Mouse (Mus musculus) stomach, embryonic 14.5 days (tissue): ENCODE measurements at regions not wholly inside any gene's neighbourhood (a gene's known extent, or its start where the extent isn't known, plus 50 kb on each side); places are given as distances from the start of the nearest gene placed in this dataset.

Experiments used
- ATAC-seq: fragments of 200-750 bp; cut with Nextera tagmentation; 2 replicates; pipeline ENCODE4 v1.8.0; 2017; ENCODE audit warnings: low read depth, moderate TSS enrichment; ENCODE audit not compliant: insufficient number of reproducible peaks, insufficient read depth, low FRiP score
- H3K27ac ChIP-seq: fragments of 300-500 bp; sonication (generic); 2 replicates; pipeline ENCODE4 v1.5.1; 2014; ENCODE audit warnings: mild to moderate bottlenecking, low read length, moderate library complexity, mixed read lengths
- H3K27me3 ChIP-seq: fragments of 300-500 bp; sonication (generic); 2 replicates; pipeline ENCODE4 v1.6.1; 2014; ENCODE audit warnings: low read length, control low read depth, mixed read lengths; ENCODE audit not compliant: control insufficient read depth, insufficient read depth
- H3K36me3 ChIP-seq: fragments of 300-500 bp; sonication (generic); 2 replicates; pipeline ENCODE4 v1.6.1; 2014; ENCODE audit warnings: mild to moderate bottlenecking, control low read depth, low read length, moderate library complexity, mixed read lengths; ENCODE audit not compliant: control insufficient read depth, insufficient read depth
- H3K4me1 ChIP-seq: fragments of 300-500 bp; sonication (generic); 2 replicates; pipeline ENCODE4 v1.6.1; 2014; ENCODE audit warnings: low read length, control low read depth, mixed read lengths; ENCODE audit not compliant: control insufficient read depth, insufficient read depth
- H3K4me2 ChIP-seq: fragments of 300-500 bp; sonication (generic); replicated peaks from 2 replicates; pipeline ENCODE4 v1.6.1; 2014; ENCODE audit warnings: low read depth, low read length, control low read depth
- H3K4me3 ChIP-seq: fragments of 300-500 bp; sonication (generic); 2 replicates; pipeline ENCODE4 v1.5.1; 2014; ENCODE audit warnings: low read depth, low read length, control low read depth
- H3K9ac ChIP-seq: fragments of 300-500 bp; sonication (generic); replicated peaks from 2 replicates; pipeline ENCODE4 v1.6.1; 2014; ENCODE audit warnings: low read depth, mild to moderate bottlenecking, control low read depth, low read length, moderate library complexity, mixed read lengths
- H3K9me3 ChIP-seq: fragments of 300-500 bp; sonication (generic); 2 replicates; pipeline ENCODE4 v1.6.1; 2016; ENCODE audit warnings: low read depth, low read length, control low read depth; ENCODE audit not compliant: control insufficient read depth
- WGBS: fragments of 180-500 bp; shearing (Covaris S2); extraction: QIAGEN DNeasy Blood & Tissue Kit; methylation state at CpG from one replicate; pipeline ENCODE4 v1.1.7; 2014; 5-methylcytosine and 5-hydroxymethylcytosine counted together

DNA sequence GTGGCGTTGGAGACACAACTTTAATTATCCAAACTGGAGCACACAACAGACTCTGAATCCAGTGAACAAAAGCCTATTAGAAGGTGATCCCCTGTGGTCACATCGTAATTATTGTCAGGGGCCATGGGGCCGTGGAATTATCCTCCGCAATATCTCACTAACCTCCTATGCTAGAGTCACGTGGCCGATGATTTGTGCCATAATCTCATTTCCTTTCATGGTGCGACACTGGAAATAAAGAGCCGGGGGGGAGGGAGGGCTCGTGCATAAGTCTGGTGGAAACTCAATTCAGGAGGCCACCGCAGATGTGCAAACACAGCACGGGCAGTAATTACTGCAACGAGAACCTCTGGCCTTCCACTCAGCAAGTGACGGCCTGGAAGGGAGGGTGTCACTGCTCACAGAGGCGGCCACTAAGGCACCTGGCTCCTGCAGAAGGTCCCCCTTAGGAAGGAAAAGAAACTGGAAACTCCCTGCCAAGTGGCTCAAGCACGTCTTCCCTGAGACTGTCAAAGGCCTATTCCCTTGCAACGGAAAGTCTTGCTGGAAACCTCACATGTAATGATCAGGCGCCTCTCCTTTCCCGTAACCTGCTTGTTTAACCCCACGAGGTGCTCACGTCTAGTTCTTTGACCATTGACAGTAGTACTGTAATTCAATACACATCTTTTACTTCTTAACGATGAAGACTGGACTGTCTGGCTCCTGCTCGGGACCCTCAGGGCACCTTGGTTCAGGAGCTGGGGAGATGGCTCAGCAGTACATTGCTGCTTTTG, 65.6 kb upstream of the Gm10260 start:
- no peak for ATAC-seq
- WGBS = 51% methylated on average over 22 of the region's 22 CpGs
- no peak overlapping the region for H3K9ac ChIP-seq

DNA sequence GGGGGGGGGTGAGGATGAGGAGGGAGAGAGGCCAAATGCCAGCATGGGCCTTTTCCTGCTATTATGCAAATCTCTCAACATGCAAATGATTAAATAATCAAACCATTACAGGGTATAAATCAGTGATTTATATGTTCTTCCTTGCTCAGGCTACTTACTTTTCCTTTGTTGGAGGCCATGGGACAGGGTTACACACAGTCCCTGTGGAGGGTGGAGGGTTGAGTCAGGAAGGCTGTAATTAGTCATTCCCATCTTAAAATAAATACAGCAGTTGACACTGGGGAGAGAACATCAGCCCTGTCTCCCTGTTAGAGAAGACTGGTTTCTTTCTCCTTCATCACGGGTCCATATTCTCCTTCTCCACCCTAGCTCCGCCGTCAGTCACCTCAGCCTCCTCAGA, 64.9 kb upstream of the Gm10260 start:
- ATAC-seq = no peak
- Histone ChIP-seq H3K4me1 (peaks cover 4% of the 10 kb centered on the region; the same call in 1 of the 2 replicates), H3K27me3 (no peaks in the 10 kb centered on the region), H3K4me3 (no peak overlapping the region), H3K9me3 (no peaks in the 10 kb centered on the region), H3K36me3 (no peaks in the 10 kb centered on the region), H3K27ac (no peak overlapping the region), H3K4me2 (no peak overlapping the region), H3K9ac (no peak overlapping the region)
- 64% methylated on average over 3 of the region's 3 CpGs for WGBS

More for the DNA sequence above, 65.6 kb upstream of the Gm10260 start:
- no peak overlapping the region for H3K27ac ChIP-seq
- no peaks in the 10 kb centered on the region for H3K36me3 ChIP-seq
- no peak overlapping the region for H3K4me3 ChIP-seq
- H3K4me1 ChIP-seq = peaks cover 4% of the 10 kb centered on the region; the same call in 1 of the 2 replicates
- no peak overlapping the region for H3K4me2 ChIP-seq
- H3K27me3 ChIP-seq = no peaks in the 10 kb centered on the region
- no peaks in the 10 kb centered on the region for H3K9me3 ChIP-seq

DNA sequence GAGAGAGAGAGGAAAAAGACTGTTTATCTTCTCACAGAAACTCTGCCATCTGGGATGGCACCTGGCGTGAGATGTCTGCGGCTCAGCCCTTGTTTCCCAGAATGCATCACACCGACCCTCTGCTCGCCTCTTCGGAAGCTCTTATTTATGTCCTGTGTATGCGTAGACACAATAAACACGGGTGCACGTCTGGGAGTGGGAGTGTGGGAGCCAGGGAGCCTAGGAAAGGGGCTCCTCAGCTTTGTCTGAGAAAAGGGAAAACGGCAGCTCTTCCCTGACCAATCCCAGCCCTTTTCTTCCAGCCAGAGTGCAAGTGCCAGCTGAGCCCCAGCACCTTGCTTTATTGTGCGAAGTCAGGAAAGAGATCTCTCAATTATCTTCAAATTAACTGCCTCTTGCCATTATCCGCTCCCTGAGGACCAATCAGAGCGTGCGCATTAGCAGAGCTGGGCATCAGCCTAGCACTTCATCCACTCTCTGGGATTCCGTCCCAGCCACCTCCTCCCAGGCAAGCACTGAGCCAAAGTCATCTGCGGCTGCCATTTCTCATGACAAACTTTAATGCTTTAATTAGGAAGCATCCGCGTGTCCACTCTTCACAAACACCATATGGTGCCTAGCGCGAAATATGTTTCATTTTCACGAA, 63.8 kb upstream of the Gm10260 start:
- Histone ChIP-seq H3K27me3 (no peaks in the 10 kb centered on the region), H3K4me1 (peaks cover 4% of the 10 kb centered on the region; the same call in 1 of the 2 replicates), H3K36me3 (no peaks in the 10 kb centered on the region), H3K4me3 (no peak overlapping the region), H3K9ac (no peak overlapping the region), H3K4me2 (peak overlapping the region; percentile 42), H3K27ac (no peak overlapping the region), H3K9me3 (no peaks in the 10 kb centered on the region)
- WGBS = 46% methylated on average over 20 of the region's 20 CpGs
- no peak for ATAC-seq

DNA sequence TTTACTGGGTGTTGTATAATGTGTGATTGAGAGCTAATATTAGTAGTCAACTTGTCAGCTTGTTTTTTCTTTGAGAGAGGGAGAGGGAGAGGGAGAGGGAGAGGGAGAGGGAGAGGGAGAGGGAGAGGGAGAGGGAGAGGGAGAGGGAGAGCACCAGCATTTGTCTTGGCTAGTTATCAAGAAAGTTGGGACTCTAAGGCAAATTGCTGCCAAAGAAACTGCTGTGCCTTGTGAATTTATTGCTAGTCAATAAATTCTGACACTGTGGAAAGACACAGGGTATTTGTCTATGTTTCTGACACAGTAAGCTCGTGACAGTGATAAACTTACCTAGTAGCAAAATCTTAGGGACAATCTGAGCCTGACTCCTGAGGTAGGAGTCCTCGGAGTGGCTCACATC, 61.2 kb upstream of the Gm10260 start:
- H3K9ac ChIP-seq = no peak overlapping the region
- H3K27me3 ChIP-seq = no peaks in the 10 kb centered on the region
- H3K4me1 ChIP-seq = peaks cover 4% of the 10 kb centered on the region; the same call in 1 of the 2 replicates
- H3K9me3 ChIP-seq = no peaks in the 10 kb centered on the region
- WGBS = 47% methylated on average over 2 of the region's 2 CpGs
- no peaks in the 10 kb centered on the region for H3K36me3 ChIP-seq
- no peak overlapping the region for H3K4me2 ChIP-seq
- no peak for ATAC-seq
- no peak overlapping the region for H3K27ac ChIP-seq
- no peak overlapping the region for H3K4me3 ChIP-seq

DNA sequence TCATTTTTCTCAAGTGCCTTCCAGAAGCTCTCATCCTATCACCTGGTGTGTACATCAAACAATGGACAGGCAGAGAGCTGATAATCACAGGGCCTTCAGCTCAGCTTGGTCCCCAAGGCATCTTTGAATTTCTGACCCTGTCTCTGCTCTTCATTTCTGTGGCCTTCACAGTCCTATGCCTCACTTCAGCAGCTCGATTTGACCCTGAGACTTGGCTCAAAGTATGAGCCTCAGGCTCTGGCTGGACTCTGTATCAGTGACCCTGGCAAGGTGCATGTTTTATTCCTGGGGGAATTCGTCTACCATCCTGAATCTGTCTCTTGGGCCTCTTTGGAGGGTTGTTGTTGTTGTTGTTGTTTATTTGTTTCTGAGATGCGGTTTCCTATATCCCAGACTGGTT, 60.6 kb upstream of the Gm10260 start:
- Histone ChIP-seq H3K9me3 (no peaks in the 10 kb centered on the region), H3K4me1 (peaks cover 4% of the 10 kb centered on the region; the same call in 1 of the 2 replicates), H3K4me2 (no peak overlapping the region), H3K27ac (no peak overlapping the region), H3K4me3 (no peak overlapping the region), H3K27me3 (no peaks in the 10 kb centered on the region), H3K9ac (no peak overlapping the region), H3K36me3 (no peaks in the 10 kb centered on the region)
- no peak for ATAC-seq
- WGBS = 74% methylated on average over 3 of the region's 3 CpGs

DNA sequence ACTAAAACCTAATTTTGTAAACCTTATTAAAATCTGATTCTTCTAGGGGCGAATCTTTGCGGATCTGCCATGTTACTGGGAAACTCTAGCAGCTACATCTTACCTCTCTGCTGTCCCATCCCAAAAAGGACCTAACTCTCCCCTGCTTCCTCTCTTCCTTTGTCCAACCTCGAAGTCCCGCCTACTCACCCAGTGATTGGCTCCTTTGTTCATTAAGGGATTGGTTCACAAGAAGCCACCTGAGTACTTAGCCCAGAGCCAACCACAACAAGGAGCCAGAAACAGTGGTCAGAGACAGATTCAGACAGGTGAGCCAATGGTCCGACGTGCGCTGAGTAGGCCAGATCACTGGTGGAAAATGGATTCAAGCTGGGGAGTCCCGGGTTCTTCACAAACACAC, 60.0 kb upstream of the Gm10260 start:
- ATAC-seq = no peak
- Histone ChIP-seq H3K4me2 (no peak overlapping the region), H3K27me3 (no peaks in the 10 kb centered on the region), H3K4me3 (no peak overlapping the region), H3K27ac (no peak overlapping the region), H3K4me1 (0 out of 2 replicates have a peak, but pooled peaks cover 4% of the 10 kb centered on the region), H3K9me3 (no peaks in the 10 kb centered on the region), H3K36me3 (no peaks in the 10 kb centered on the region), H3K9ac (no peak overlapping the region)
- WGBS = 93% methylated on average over 8 of the region's 8 CpGs

DNA sequence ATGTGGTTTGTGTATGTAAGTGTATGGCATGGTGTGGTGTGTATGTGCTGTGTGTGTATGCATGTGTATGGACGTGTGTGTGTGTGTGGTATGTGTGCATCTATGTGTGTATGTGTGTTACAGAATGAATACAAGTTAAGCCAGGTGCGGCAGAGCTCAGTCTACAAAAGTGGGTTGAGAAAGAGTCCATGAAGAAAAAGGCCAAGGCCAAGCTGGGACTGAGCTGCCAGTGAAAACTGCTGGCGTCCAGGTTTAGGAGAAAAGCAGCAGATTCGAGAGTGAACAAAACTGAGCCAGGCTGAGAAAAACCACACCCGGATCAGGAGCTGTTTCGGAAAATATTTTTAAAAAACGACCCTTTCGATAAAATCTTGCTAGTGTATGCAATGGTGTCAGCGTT, 58.6 kb upstream of the Gm10260 start:
- WGBS = 94% methylated on average over 9 of the region's 9 CpGs
- Histone ChIP-seq H3K4me2 (no peak overlapping the region), H3K27me3 (no peaks in the 10 kb centered on the region), H3K27ac (no peak overlapping the region), H3K9ac (no peak overlapping the region), H3K4me1 (0 out of 2 replicates have a peak, but pooled peaks cover 1% of the 10 kb centered on the region), H3K36me3 (no peaks in the 10 kb centered on the region), H3K9me3 (no peaks in the 10 kb centered on the region), H3K4me3 (no peak overlapping the region)
- no peak for ATAC-seq

DNA sequence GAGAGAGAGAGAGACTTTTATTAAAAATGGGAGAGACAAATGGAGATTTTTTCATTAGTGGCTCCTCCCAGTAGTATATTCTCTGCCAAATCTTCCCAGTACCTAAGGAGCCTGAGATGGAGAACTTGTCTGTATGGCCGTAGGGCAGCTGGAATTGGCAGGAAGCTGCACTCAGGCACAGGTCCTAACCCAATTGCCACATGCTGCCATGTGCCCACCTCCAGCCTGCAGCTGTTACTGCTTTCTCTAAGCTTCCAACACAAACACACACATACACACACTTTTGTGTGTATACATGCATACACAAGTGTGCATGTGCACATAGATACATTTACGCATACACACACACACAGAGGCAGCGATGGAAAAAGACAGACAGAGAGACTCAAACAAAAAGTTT, 56.5 kb upstream of the Gm10260 start:
- 89% methylated on average over 3 of the region's 3 CpGs for WGBS
- H3K9ac ChIP-seq = no peak overlapping the region
- ATAC-seq = no peak
- H3K9me3 ChIP-seq = no peaks in the 10 kb centered on the region
- no peak overlapping the region for H3K4me3 ChIP-seq
- H3K27me3 ChIP-seq = no peaks in the 10 kb centered on the region
- H3K4me1 ChIP-seq = no peaks in the 10 kb centered on the region
- no peaks in the 10 kb centered on the region for H3K36me3 ChIP-seq
- no peak overlapping the region for H3K4me2 ChIP-seq
- H3K27ac ChIP-seq = no peak overlapping the region
